Mouse (Mus musculus): ENCODE data around the gene Wfdc15a. TPM values are rescaled to one million over a fixed set of nuclear protein-coding genes. Genes with fewer than 3 reads are reported as not detected.

Wfdc15a gene
- polyA plus RNA-seq (2015; fragmentation: Illumina TruSeq; extraction: RNeasy Lipid Tissue Mini Kit (QIAGEN cat#74804); ENCODE audit: insufficient read depth, low read depth, low replicate concordance) = not detected

GRCm38 (mm10) chr2:164199626-164200327 lies at the start of gene Wfdc15a:
TSS of gene Wfdc15a (minus strand) at chr2:164200130.

GRCm38 (mm10) chr2:164238366-164238765 lies 38.4 kb upstream of the Wfdc15a start, which contains the start of gene Svs2:
TSS of gene Svs2 (minus strand) at chr2:164238466.

GRCm38 (mm10) chr2:164221522-164221921 lies 21.6 kb upstream of the Wfdc15a start, which contains the start of gene Wfdc15b:
TSS of gene Wfdc15b (minus strand) at chr2:164221660.

GRCm38 (mm10) chr2:164190576-164190975 lies 9.4 kb downstream of the Wfdc15a start, which contains the start of gene Wfdc12:
TSS of gene Wfdc12 (minus strand) at chr2:164190608.

GRCm38 (mm10) chr2:164182692-164183255 lies 17.2 kb downstream of the Wfdc15a start, which contains the start of gene Wfdc5:
TSS of gene Wfdc5 (minus strand) at chr2:164182742.

GRCm38 (mm10) chr2:164170902-164171301 lies 29.0 kb downstream of the Wfdc15a start, which contains the start of gene Kcns1:
TSS of gene Kcns1 (minus strand) at chr2:164171113.

Other genes with a start within 250 kb of the Wfdc15a start
- gene Ywhab, start 205.2 kb downstream of the Wfdc15a start, polyA plus RNA-seq (2015; fragmentation: Illumina TruSeq; extraction: RNeasy Lipid Tissue Mini Kit (QIAGEN cat#74804); ENCODE audit: insufficient read depth, low read depth, low replicate concordance) = 27.7 TPM
- gene Pabpc1l, start 174.7 kb downstream of the Wfdc15a start, polyA plus RNA-seq (2015; fragmentation: Illumina TruSeq; extraction: RNeasy Lipid Tissue Mini Kit (QIAGEN cat#74804); ENCODE audit: insufficient read depth, low read depth, low replicate concordance) = 1.3 TPM
- gene Stk4, start 129.8 kb downstream of the Wfdc15a start, polyA plus RNA-seq (2015; fragmentation: Illumina TruSeq; extraction: RNeasy Lipid Tissue Mini Kit (QIAGEN cat#74804); ENCODE audit: insufficient read depth, low read depth, low replicate concordance) = 4.8 TPM
- gene Tomm34, start 129.0 kb downstream of the Wfdc15a start, polyA plus RNA-seq (2015; fragmentation: Illumina TruSeq; extraction: RNeasy Lipid Tissue Mini Kit (QIAGEN cat#74804); ENCODE audit: insufficient read depth, low read depth, low replicate concordance) = 11.5 TPM
- not detected for gene Kcns1, start 29.0 kb downstream of the Wfdc15a start, polyA plus RNA-seq (2015; fragmentation: Illumina TruSeq; extraction: RNeasy Lipid Tissue Mini Kit (QIAGEN cat#74804); ENCODE audit: insufficient read depth, low read depth, low replicate concordance)
- gene Wfdc5, start 17.4 kb downstream of the Wfdc15a start, polyA plus RNA-seq (2015; fragmentation: Illumina TruSeq; extraction: RNeasy Lipid Tissue Mini Kit (QIAGEN cat#74804); ENCODE audit: insufficient read depth, low read depth, low replicate concordance) = not detected
- gene Wfdc12, start 9.5 kb downstream of the Wfdc15a start, polyA plus RNA-seq (2015; fragmentation: Illumina TruSeq; extraction: RNeasy Lipid Tissue Mini Kit (QIAGEN cat#74804); ENCODE audit: insufficient read depth, low read depth, low replicate concordance) = not detected
- gene Wfdc15b, start 21.5 kb upstream of the Wfdc15a start, polyA plus RNA-seq (2015; fragmentation: Illumina TruSeq; extraction: RNeasy Lipid Tissue Mini Kit (QIAGEN cat#74804); ENCODE audit: insufficient read depth, low read depth, low replicate concordance) = 6.6 TPM
- gene Svs2, start 38.3 kb upstream of the Wfdc15a start, polyA plus RNA-seq (2015; fragmentation: Illumina TruSeq; extraction: RNeasy Lipid Tissue Mini Kit (QIAGEN cat#74804); ENCODE audit: insufficient read depth, low read depth, low replicate concordance) = not detected
- gene Svs3b, start 56.5 kb upstream of the Wfdc15a start, polyA plus RNA-seq (2015; fragmentation: Illumina TruSeq; extraction: RNeasy Lipid Tissue Mini Kit (QIAGEN cat#74804); ENCODE audit: insufficient read depth, low read depth, low replicate concordance) = not detected
- not detected for gene Svs4, start 78.3 kb upstream of the Wfdc15a start, polyA plus RNA-seq (2015; fragmentation: Illumina TruSeq; extraction: RNeasy Lipid Tissue Mini Kit (QIAGEN cat#74804); ENCODE audit: insufficient read depth, low read depth, low replicate concordance)
- not detected for gene Svs3a, start 89.1 kb upstream of the Wfdc15a start, polyA plus RNA-seq (2015; fragmentation: Illumina TruSeq; extraction: RNeasy Lipid Tissue Mini Kit (QIAGEN cat#74804); ENCODE audit: insufficient read depth, low read depth, low replicate concordance)
- gene Svs6, start 116.6 kb upstream of the Wfdc15a start, polyA plus RNA-seq (2015; fragmentation: Illumina TruSeq; extraction: RNeasy Lipid Tissue Mini Kit (QIAGEN cat#74804); ENCODE audit: insufficient read depth, low read depth, low replicate concordance) = not detected
- gene Svs5, start 132.6 kb upstream of the Wfdc15a start, polyA plus RNA-seq (2015; fragmentation: Illumina TruSeq; extraction: RNeasy Lipid Tissue Mini Kit (QIAGEN cat#74804); ENCODE audit: insufficient read depth, low read depth, low replicate concordance) = not detected
- 146 TPM for gene Slpi, start 189.0 kb upstream of the Wfdc15a start, polyA plus RNA-seq (2015; fragmentation: Illumina TruSeq; extraction: RNeasy Lipid Tissue Mini Kit (QIAGEN cat#74804); ENCODE audit: insufficient read depth, low read depth, low replicate concordance)
- gene Rbpjl, start 203.0 kb upstream of the Wfdc15a start, polyA plus RNA-seq (2015; fragmentation: Illumina TruSeq; extraction: RNeasy Lipid Tissue Mini Kit (QIAGEN cat#74804); ENCODE audit: insufficient read depth, low read depth, low replicate concordance) = 571 TPM
- gene Matn4, start 205.0 kb upstream of the Wfdc15a start, polyA plus RNA-seq (2015; fragmentation: Illumina TruSeq; extraction: RNeasy Lipid Tissue Mini Kit (QIAGEN cat#74804); ENCODE audit: insufficient read depth, low read depth, low replicate concordance) = 9.7 TPM
- 22.0 TPM for gene Sdc4, start 243.8 kb upstream of the Wfdc15a start, polyA plus RNA-seq (2015; fragmentation: Illumina TruSeq; extraction: RNeasy Lipid Tissue Mini Kit (QIAGEN cat#74804); ENCODE audit: insufficient read depth, low read depth, low replicate concordance)

Data from pancreas, adult 10 weeks (tissue).